Mouse (Mus musculus) brown adipose tissue, adult 24 weeks (tissue): ENCODE results near the gene Ranbp17. TPM values are rescaled to one million over a fixed set of nuclear protein-coding genes. Genes with fewer than 3 reads are reported as not detected.
A peak's percentile ranks its signal among the peaks of the same experiment; 100 is the strongest.

Experiments
- H3K27ac ChIP-seq: fragments of 200-500 bp; replicated peaks from 2 replicates; pipeline ENCODE4 v1.5.1; 2012; ENCODE audit warnings: low read depth, mild to moderate bottlenecking, low read length
- H3K4me1 ChIP-seq: fragments of 200-500 bp; 2 replicates; pipeline ENCODE4 v1.6.1; 2012; ENCODE audit warnings: low read length, mixed read lengths; ENCODE audit not compliant: control insufficient read depth, insufficient read depth, insufficient read length
- H3K4me3 ChIP-seq: fragments of 200-500 bp; 2 replicates; pipeline ENCODE4 v1.5.1; 2012; ENCODE audit warnings: low read depth, mild to moderate bottlenecking, low read length, moderate library complexity; ENCODE audit not compliant: insufficient read depth
- polyA plus RNA-seq: library from polyadenylated mRNA; stranded (reverse); fragments of >200 nt; gene quantifications from 2 replicates; pipeline ENCODE4 v1.2.4, GENCODE M21; 2012; ENCODE audit not compliant: missing spikeins, insufficient read depth, insufficient read length

Ranbp17 gene
- polyA plus RNA-seq, 1 experiment, result 0.40 TPM

DNA sequence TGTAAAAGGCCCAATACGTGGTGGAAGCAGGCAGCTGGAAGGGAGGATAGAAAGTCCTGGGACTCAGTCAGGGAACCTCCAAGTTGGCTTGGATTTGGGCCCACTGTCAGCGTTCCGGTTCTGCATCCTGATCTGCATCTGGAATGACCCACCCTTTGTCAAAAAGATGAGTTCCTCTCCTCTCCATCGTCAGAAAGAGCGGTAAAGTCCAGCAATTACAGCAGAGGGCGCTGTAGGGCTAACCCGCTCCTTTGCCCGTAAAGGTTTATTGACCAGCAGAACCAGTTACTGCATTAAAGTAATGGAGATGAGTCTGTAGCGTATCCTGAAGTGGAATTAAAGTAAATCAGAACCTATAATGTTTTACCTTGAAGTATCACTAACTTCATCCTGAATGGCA is 343.1 kb downstream of the Ranbp17 start:
- H3K4me1 ChIP-seq, result no peaks in the 10 kb centered on the region
- no peak overlapping the region for H3K4me3 ChIP-seq
- H3K27ac ChIP-seq, result no peak overlapping the region

DNA sequence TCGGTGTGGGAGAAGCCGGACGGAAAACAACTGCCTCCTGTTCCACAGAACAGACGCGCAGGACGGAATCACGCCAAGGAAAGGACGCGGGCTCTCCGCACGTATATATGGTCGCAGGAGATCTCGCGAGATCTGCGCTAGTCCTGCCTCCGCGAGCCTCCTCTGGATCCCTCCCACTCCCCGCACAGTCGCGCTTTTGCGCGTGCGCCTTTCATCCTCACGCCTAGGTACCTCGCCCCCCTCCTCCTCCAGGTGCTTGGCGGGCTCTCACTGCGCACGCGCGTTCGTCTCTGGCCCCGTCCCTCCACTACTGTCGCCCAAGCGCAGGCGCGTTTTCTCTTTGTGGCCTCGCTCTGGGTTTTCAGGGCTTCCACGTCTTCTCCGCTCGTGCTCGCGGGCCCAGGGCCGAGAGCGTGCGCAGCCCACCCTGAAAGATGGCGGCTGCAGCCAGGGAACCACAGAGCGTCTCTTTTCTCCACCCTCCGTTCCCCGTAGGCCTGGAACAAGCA is 350.5 kb downstream of the Ranbp17 start, which contains the start of gene Npm1:
Gene Npm1 (minus strand): TSS at position 209 of the 509 bp plus-strand sequence.
- no peaks in the 10 kb centered on the region for H3K4me1 ChIP-seq
- peak within 1 kb of the TSS; percentile 64 for H3K27ac ChIP-seq
- peak within 1 kb of the TSS; percentile 77 for H3K4me3 ChIP-seq

DNA sequence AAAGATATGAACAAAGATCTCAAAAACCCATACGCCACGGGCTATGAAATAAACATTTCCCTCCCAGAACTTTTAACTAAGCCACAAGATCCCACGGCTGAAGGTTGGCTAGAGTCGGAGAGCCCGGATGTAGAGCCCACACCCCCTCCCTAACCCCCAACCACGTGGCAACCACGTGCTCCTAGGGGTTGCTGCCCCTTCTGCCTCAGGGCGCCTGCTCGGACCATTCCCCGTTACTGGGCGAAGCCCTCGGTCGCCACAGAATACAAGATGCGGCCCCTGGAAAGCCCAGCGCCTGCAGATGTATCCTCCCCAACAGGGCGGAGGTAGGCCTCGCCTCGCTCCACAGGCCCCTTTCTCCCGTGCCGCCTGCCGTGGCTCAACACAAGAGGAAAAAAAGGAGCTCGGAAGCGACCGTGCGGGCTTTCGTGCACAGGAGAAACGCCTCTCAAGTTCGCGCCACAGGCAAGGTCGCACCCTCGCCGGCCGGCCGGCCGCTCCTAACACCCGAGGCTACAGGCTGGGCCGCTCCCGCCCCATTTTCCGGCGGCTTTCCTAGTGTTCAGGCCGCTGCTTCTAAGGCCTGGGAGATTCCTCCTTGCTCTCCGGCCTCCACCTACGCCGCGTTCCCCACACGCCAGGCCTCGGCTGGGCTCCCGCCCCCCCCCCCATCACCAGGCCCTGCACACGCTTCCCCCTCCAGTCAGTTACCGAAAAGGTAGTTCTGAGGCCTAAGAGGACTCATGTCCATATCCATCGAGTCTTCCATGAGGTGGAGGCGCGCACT is 351.1 kb downstream of the Ranbp17 start:
- Histone ChIP-seq H3K4me3 (peak overlapping the region; percentile 77), H3K27ac (peak overlapping the region; percentile 38; the same call in 1 of the 2 replicates)

More for the DNA sequence above, 351.1 kb downstream of the Ranbp17 start:
- no peaks in the 10 kb centered on the region for H3K4me1 ChIP-seq

Other genes with a start within 250 kb of the Ranbp17 start
- gene Gm12117, start 237.0 kb downstream of the Ranbp17 start, polyA plus RNA-seq, result not detected in 2 replicates
- not detected in 2 replicates for gene Gabrp, start 65.2 kb upstream of the Ranbp17 start, polyA plus RNA-seq
- gene D130052B06Rik, start 85.6 kb upstream of the Ranbp17 start, polyA plus RNA-seq, result not detected in 2 replicates